In the genomic region with DNA sequence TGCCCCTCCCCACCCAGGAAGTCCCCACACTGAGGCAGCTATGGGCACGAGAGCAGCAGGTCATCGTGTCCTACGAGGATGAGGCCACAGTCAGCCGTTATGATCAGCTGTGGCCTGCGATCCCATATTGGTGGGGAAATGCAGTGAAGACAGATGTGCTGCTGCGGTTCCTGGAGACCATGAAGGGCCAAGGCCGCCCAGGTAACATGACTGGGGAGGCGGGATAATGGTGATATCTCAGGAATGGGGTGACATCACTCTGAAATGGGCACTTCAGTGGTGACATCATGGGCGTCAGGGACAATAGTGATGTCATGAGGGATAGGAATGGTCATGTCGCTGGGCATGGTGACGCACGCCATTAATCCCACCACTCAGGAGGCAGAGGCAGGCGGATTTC, we compare ENCODE assay signal across 9 mouse cellular contexts. TPM values are rescaled to one million over a fixed set of nuclear protein-coding genes. Genes with fewer than 3 reads are reported as not detected.
DNase-seq lines count a peak whose midpoint lies in the region; ATAC-seq and TF ChIP-seq lines count a peak whose summit lies in the region.
"Had no signal": no experiment of that assay in that cellular context is flagged by ENCODE, and none has a peak within 500 bp of the region (broad histone marks: within the 10 kb centered on the region; RNA-seq: fewer than 3 reads in every experiment).

No protein-coding gene starts in this region.

- DNase-seq in heart, adult 11 months: peak; percentile 89
- DNase-seq in heart, postnatal 4 days: no peak
- DNase-seq in limb, embryonic 10.5 days (ENCODE audit: low spot score): no peak
- no peak for DNase-seq in embryonic facial prominence, embryonic 10.5 days (ENCODE audit: low spot score)
- no peak for DNase-seq in thymus, postnatal 4 days
- no peak for DNase-seq in spleen, postnatal 4 days (ENCODE audit: low spot score in 2 of 2)

- H3K27ac ChIP-seq in limb, embryonic 13.5 days: no peak overlapping the region
- no peak overlapping the region for H3K27ac ChIP-seq in limb, embryonic 10.5 days
- H3K27ac ChIP-seq in embryonic facial prominence, embryonic 10.5 days (replicated peaks): no peak overlapping the region

- H3K9me3 ChIP-seq in limb, embryonic 13.5 days: no peaks in the 10 kb centered on the region
- H3K9me3 ChIP-seq in limb, embryonic 10.5 days (replicated peaks): no peaks in the 10 kb centered on the region
- no peaks in the 10 kb centered on the region for H3K9me3 ChIP-seq in E14TG2a.4 (ENCODE audit: low read length)
- no peaks in the 10 kb centered on the region; the same call in 1 of the 2 replicates for H3K9me3 ChIP-seq in embryonic facial prominence, embryonic 10.5 days

- H3K9ac ChIP-seq in limb, embryonic 13.5 days: no peak overlapping the region

- peaks cover 26% of the 10 kb centered on the region for H3K4me1 ChIP-seq in limb, embryonic 13.5 days
- peaks cover 46% of the 10 kb centered on the region for H3K4me1 ChIP-seq in limb, embryonic 10.5 days
- peaks cover 91% of the 10 kb centered on the region for H3K4me1 ChIP-seq in E14TG2a.4 (replicated peaks; ENCODE audit: low read depth, low read length)
- peaks cover 49% of the 10 kb centered on the region for H3K4me1 ChIP-seq in embryonic facial prominence, embryonic 10.5 days

- H3K4me2 ChIP-seq in limb, embryonic 13.5 days (replicated peaks): peak overlapping the region; percentile 76

- TF ChIP-seq CTCF in E14TG2a.4 (conservative IDR thresholded peaks at IDR 0.05; ENCODE audit: low read length): no peak

- peaks cover 46% of the 10 kb centered on the region for H3K36me3 ChIP-seq in limb, embryonic 13.5 days
- H3K36me3 ChIP-seq in limb, embryonic 10.5 days: peaks cover 49% of the 10 kb centered on the region
- H3K36me3 ChIP-seq in E14TG2a.4 (ENCODE audit: insufficient read depth, low read length): peaks cover 50% of the 10 kb centered on the region
- peaks cover 48% of the 10 kb centered on the region for H3K36me3 ChIP-seq in embryonic facial prominence, embryonic 10.5 days (replicated peaks)

- ATAC-seq in limb, embryonic 13.5 days (ENCODE audit: low FRiP score, low read depth): no peak

- H3K27me3 ChIP-seq in limb, embryonic 13.5 days: peaks cover 12% of the 10 kb centered on the region
- H3K27me3 ChIP-seq in limb, embryonic 10.5 days (ENCODE audit: low read depth, poor library complexity, severe bottlenecking): peaks cover 21% of the 10 kb centered on the region
- no peaks in the 10 kb centered on the region for H3K27me3 ChIP-seq in E14TG2a.4 (ENCODE audit: insufficient read depth, low read length)
- peaks cover 26% of the 10 kb centered on the region; the same call in 1 of the 2 replicates for H3K27me3 ChIP-seq in embryonic facial prominence, embryonic 10.5 days (replicated peaks; ENCODE audit: low read depth, poor library complexity, severe bottlenecking)

- 88% methylated on average over 13 of the region's 13 CpGs for WGBS in limb, embryonic 13.5 days
- WGBS in limb, embryonic 10.5 days: 90% methylated on average over 13 of the region's 13 CpGs
- WGBS in embryonic facial prominence, embryonic 10.5 days: 91% methylated on average over 13 of the region's 13 CpGs

- no peak overlapping the region; the same call in 1 of the 2 replicates for H3K4me3 ChIP-seq in limb, embryonic 13.5 days
- no peak overlapping the region for H3K4me3 ChIP-seq in limb, embryonic 10.5 days
- peak overlapping the region; percentile 69 for H3K4me3 ChIP-seq in E14TG2a.4 (replicated peaks; ENCODE audit: low read length)
- H3K4me3 ChIP-seq in embryonic facial prominence, embryonic 10.5 days: peak overlapping the region; percentile 55

RNA-seq across cellular contexts. Expression of gene Plcxd1, which starts 2.7 kb away (rescaled TPM):
- not detected for total RNA-seq in heart, postnatal 4 days (2021)
- polyA plus RNA-seq in limb, embryonic 13.5 days (2015; fragmentation: Nextera tagmentation; extraction: Ambion mirVana): 1.6 and 1.9 TPM in 2 replicates
- polyA plus RNA-seq in limb, embryonic 10.5 days (2016; fragmentation: Nextera tagmentation; extraction: Ambion mirVana): 1.8 and 2.1 TPM in 2 replicates
- polyA plus RNA-seq in embryonic facial prominence, embryonic 10.5 days (2016; fragmentation: Nextera tagmentation; extraction: Ambion mirVana): 2.0 and 3.2 TPM in 2 replicates
- total RNA-seq: gastrocnemius, postnatal 4 days had no signal

RNA-seq across cellular contexts. Expression of gene Gtpbp6, which starts 5.6 kb away (rescaled TPM):
- total RNA-seq in heart, postnatal 4 days (2021): 10 to 100 TPM; 32.3 to 33.6 TPM
- 33.6 and 33.7 TPM in 2 replicates for polyA plus RNA-seq in limb, embryonic 13.5 days (2015; fragmentation: Nextera tagmentation; extraction: Ambion mirVana)
- polyA plus RNA-seq in limb, embryonic 10.5 days (2016; fragmentation: Nextera tagmentation; extraction: Ambion mirVana): 34.3 and 35.3 TPM in 2 replicates
- 33.3 and 35.6 TPM in 2 replicates for polyA plus RNA-seq in embryonic facial prominence, embryonic 10.5 days (2016; fragmentation: Nextera tagmentation; extraction: Ambion mirVana)

RNA-seq across cellular contexts. Expression of gene Zfp605, which starts 7.5 kb away (rescaled TPM):
- 1 to 10 TPM; 2.7 to 3.1 TPM for total RNA-seq in heart, postnatal 4 days (2021)
- polyA plus RNA-seq in limb, embryonic 13.5 days (2015; fragmentation: Nextera tagmentation; extraction: Ambion mirVana): 5.3 and 5.7 TPM in 2 replicates
- polyA plus RNA-seq in limb, embryonic 10.5 days (2016; fragmentation: Nextera tagmentation; extraction: Ambion mirVana): 4.4 and 5.2 TPM in 2 replicates
- 5.5 and 5.7 TPM in 2 replicates for polyA plus RNA-seq in embryonic facial prominence, embryonic 10.5 days (2016; fragmentation: Nextera tagmentation; extraction: Ambion mirVana)

RNA-seq across cellular contexts. Expression of gene Gm35315, which starts 8.2 kb away (rescaled TPM):
- not detected for total RNA-seq in heart, postnatal 4 days (2021)
- 1.0 and 1.1 TPM in 2 replicates for polyA plus RNA-seq in limb, embryonic 13.5 days (2015; fragmentation: Nextera tagmentation; extraction: Ambion mirVana)
- 1.9 and 2.0 TPM in 2 replicates for polyA plus RNA-seq in limb, embryonic 10.5 days (2016; fragmentation: Nextera tagmentation; extraction: Ambion mirVana)
- 2.0 and 2.4 TPM in 2 replicates for polyA plus RNA-seq in embryonic facial prominence, embryonic 10.5 days (2016; fragmentation: Nextera tagmentation; extraction: Ambion mirVana)

RNA-seq across cellular contexts. Expression of gene Gm17655, which starts 30.1 kb away (rescaled TPM):
- total RNA-seq in heart, postnatal 4 days (2021): 1 to 10 TPM; 2.8 to 3.3 TPM
- 3.7 and 5.1 TPM in 2 replicates for polyA plus RNA-seq in limb, embryonic 13.5 days (2015; fragmentation: Nextera tagmentation; extraction: Ambion mirVana)
- 5.6 and 7.0 TPM in 2 replicates for polyA plus RNA-seq in limb, embryonic 10.5 days (2016; fragmentation: Nextera tagmentation; extraction: Ambion mirVana)
- polyA plus RNA-seq in embryonic facial prominence, embryonic 10.5 days (2016; fragmentation: Nextera tagmentation; extraction: Ambion mirVana): 4.8 and 5.9 TPM in 2 replicates

Comparison
In these comparisons a context has a peak if more than half of its experiments do, and no peak if none do; other contexts are left out.
1. H3K4me3 ChIP-seq: peak in E14TG2a.4 (single experiment) and embryonic facial prominence, embryonic 10.5 days (single experiment); none in limb, embryonic 13.5 days (single experiment) and limb, embryonic 10.5 days (single experiment).